Mouse (Mus musculus) left cerebral cortex, adult 18-20 months (tissue): ENCODE results near the gene Adad1. TPM values are rescaled to one million over a fixed set of nuclear protein-coding genes. Genes with fewer than 3 reads are reported as not detected.

Experiments
- DNase-seq, 2 experiments: peaks; one replicate each; pipeline ENCODE4 v3.0.0; 2021 to 2022; ENCODE audit warnings: low spot score in 2 of 2, mixed read lengths in 1 of 2
- total RNA-seq, 2 experiments: library from RNA; stranded (reverse); gene quantifications; 2 replicates each; pipeline ENCODE4 v1.2.3; 2021

The Adad1 gene
- total RNA-seq, 2 experiments from 2014 or later = not detected

GRCm38 (mm10) chr3:37161096-37161495 lies 97.8 kb downstream of the Adad1 start:
- no peak for DNase-seq

- DNase-seq = no peak
These were observed 106.0 kb downstream of the Adad1 start for GRCm38 (mm10) chr3:37169283-37169682.

Other genes with a start within 250 kb of the Adad1 start
- gene 4932438A13Rik, start 200.4 kb upstream of the Adad1 start, total RNA-seq = 100 to 1,000 TPM; 106 to 108 TPM
- not detected for gene Il2, start 62.4 kb downstream of the Adad1 start, total RNA-seq
- gene Il21, start 169.1 kb downstream of the Adad1 start, total RNA-seq = not detected
- gene Bbs12, start 249.0 kb downstream of the Adad1 start, total RNA-seq = 1 to 10 TPM; 4.1 to 5.2 TPM
- 10 to 100 TPM; 10.2 to 10.7 TPM for gene Cetn4, start 249.2 kb downstream of the Adad1 start, total RNA-seq